Mouse (Mus musculus) bone marrow, adult 2 months (tissue): ENCODE data around the gene Pi4kb. TPM values are rescaled to one million over a fixed set of nuclear protein-coding genes. Genes with fewer than 3 reads are reported as not detected.

ENCODE experiments used
- H3K27ac ChIP-seq: fragments of 200-500 bp; 2 replicates; pipeline ENCODE4 v1.5.1; 2012; ENCODE audit warnings: low read depth, mild to moderate bottlenecking, control low read depth, inconsistent platforms, low read length; ENCODE audit not compliant: control insufficient read depth, poor library complexity, insufficient read depth
- H3K4me1 ChIP-seq: fragments of 200-500 bp; 2 replicates; pipeline ENCODE4 v1.6.1; 2011; ENCODE audit warnings: low read length; ENCODE audit not compliant: control insufficient read depth, insufficient read depth
- H3K4me3 ChIP-seq: fragments of 200-500 bp; replicated peaks from 2 replicates; pipeline ENCODE3; 2011; ENCODE audit warnings: mild to moderate bottlenecking, low read depth, low read length, control low read depth; ENCODE audit not compliant: control insufficient read depth
- CTCF ChIP-seq: fragments of 200-500 bp; IDR thresholded peaks from 2 replicates; pipeline ENCODE4 v1.5.1; 2011; ENCODE audit warnings: low read length, control low read depth; ENCODE audit not compliant: control insufficient read depth, insufficient read depth
- POLR2A ChIP-seq: fragments of 200-500 bp; IDR thresholded peaks from 2 replicates; pipeline ENCODE4 v1.6.1; 2011; ENCODE audit warnings: low read depth, mild to moderate bottlenecking, control low read depth, low read length, borderline replicate concordance; ENCODE audit not compliant: control insufficient read depth
- WGBS: fragments of 180-500 bp; shearing (Covaris S2); methylation state at CpG from one replicate; pipeline ENCODE4 v1.1.7; 2018; 5-methylcytosine and 5-hydroxymethylcytosine counted together
- polyA plus RNA-seq: library from polyadenylated mRNA; stranded (reverse); fragments of >200 nt; gene quantifications from 2 replicates; pipeline ENCODE4 v1.2.4, GENCODE M21; 2011; ENCODE audit warnings: low replicate concordance; ENCODE audit not compliant: missing spikeins, insufficient read depth, insufficient read length

The Pi4kb gene
- polyA plus RNA-seq, 1 experiment, result 63.2 TPM

GRCm38 (mm10) chr3:94958295-94958694, 16.2 kb upstream of the Pi4kb start:
- 82% methylated on average over 8 of the region's 8 CpGs for WGBS
- TF ChIP-seq CTCF (no peak), POLR2A (no peak)
- no peak overlapping the region for H3K27ac ChIP-seq

DNA sequence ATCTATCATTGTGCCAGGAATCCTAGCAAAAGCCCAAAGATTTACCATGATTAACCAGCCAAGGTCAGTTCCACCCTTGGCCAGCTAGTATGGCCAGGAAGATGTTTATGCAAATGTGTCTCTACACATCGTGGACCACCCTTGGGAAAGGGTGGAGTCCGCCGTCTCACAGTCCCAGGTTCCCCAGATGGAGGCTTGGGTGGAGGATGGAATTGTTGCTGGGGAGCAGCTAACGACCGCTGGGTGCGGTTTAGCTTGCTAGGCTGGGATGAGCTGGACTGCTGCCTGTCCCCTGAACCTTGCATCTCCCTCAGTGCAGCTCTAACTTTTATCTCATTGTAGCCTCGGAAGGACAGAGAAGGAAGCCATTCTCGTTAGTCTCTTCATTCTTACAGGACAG, 14.7 kb upstream of the Pi4kb start:
- no peak for TF ChIP-seq CTCF
- no peak for TF ChIP-seq POLR2A
- no peaks in the 10 kb centered on the region; the same call in 1 of the 2 replicates for H3K4me1 ChIP-seq
- no peak overlapping the region for H3K4me3 ChIP-seq
- 69% methylated on average over 8 of the region's 8 CpGs for WGBS
- no peak overlapping the region for H3K27ac ChIP-seq

More at GRCm38 (mm10) chr3:94958295-94958694, 16.2 kb upstream of the Pi4kb start:
- Histone ChIP-seq H3K4me1 (no peaks in the 10 kb centered on the region; the same call in 1 of the 2 replicates), H3K4me3 (no peak overlapping the region)

DNA sequence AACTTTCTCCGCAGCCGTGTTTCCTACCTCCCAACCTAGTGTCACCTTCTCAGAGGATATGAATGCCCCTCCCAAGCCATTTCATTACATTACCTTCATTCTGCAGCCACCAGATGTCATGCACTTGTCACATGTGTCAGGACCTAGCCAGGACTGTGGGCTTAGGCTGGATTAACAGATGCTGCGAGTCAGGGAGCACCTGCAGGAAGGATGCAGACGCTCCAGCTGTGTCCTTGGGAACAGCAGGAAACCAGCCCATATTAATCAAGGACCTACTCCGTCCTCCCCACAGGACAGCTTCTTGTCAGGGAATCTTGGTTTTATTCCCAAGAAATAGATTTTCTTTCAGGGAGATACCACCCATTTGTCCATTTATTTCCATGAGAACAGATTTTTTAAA, 14.2 kb upstream of the Pi4kb start:
- 83% methylated on average over 5 of the region's 5 CpGs for WGBS
- H3K27ac ChIP-seq, result no peak overlapping the region
- no peaks in the 10 kb centered on the region; the same call in 1 of the 2 replicates for H3K4me1 ChIP-seq
- TF ChIP-seq POLR2A (no peak), CTCF (no peak)
- no peak overlapping the region for H3K4me3 ChIP-seq

- 76% methylated on average over 1 of the region's 1 CpGs for WGBS
- peak overlapping the region; percentile 12; the same call in 1 of the 2 replicates for H3K27ac ChIP-seq
- TF ChIP-seq CTCF (no peak), POLR2A (no peak)
Measured at GRCm38 (mm10) chr3:94964989-94965388, 9.5 kb upstream of the Pi4kb start.

GRCm38 (mm10) chr3:94965878-94966277, 8.7 kb upstream of the Pi4kb start:
- TF ChIP-seq CTCF (no peak), POLR2A (no peak)
- H3K27ac ChIP-seq, result peak overlapping the region; percentile 66
- H3K4me3 ChIP-seq, result no peak overlapping the region

More at GRCm38 (mm10) chr3:94964989-94965388, 9.5 kb upstream of the Pi4kb start:
- Histone ChIP-seq H3K4me3 (no peak overlapping the region), H3K4me1 (peaks cover 3% of the 10 kb centered on the region; the same call in 1 of the 2 replicates)

DNA sequence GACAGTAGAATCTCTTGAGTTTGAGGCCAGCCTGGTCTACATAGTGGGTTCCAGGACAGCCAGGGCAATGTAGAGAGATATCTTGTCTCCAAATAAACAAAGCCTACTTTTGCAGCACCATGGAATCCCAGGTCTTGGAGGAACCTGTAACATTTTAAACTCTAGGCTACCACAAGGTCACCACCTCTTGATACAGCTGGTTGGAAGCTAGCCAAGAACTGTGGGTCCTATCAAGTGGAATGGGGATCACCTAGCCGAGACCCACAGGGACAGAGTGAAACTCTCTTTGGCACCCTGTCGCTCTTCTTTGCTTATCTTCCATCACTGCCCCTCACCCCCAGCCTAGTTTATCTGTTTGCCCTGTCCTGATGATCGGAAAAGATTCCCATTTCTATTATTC, 2.0 kb upstream of the Pi4kb start:
- Histone ChIP-seq H3K27ac (no peak overlapping the region), H3K4me1 (no peaks in the 10 kb centered on the region; the same call in 1 of the 2 replicates), H3K4me3 (no peak overlapping the region)
- TF ChIP-seq POLR2A, result no peak
- no peak for TF ChIP-seq CTCF
- 65% methylated on average over 3 of the region's 3 CpGs for WGBS

More at GRCm38 (mm10) chr3:94965878-94966277, 8.7 kb upstream of the Pi4kb start:
- WGBS, result 58% methylated on average over 1 of the region's 1 CpGs
- peaks cover 3% of the 10 kb centered on the region; the same call in 1 of the 2 replicates for H3K4me1 ChIP-seq

- Histone ChIP-seq H3K4me3 (no peak overlapping the region), H3K4me1 (no peaks in the 10 kb centered on the region; the same call in 1 of the 2 replicates), H3K27ac (no peak overlapping the region)
- 77% methylated on average over 5 of the region's 5 CpGs for WGBS
- TF ChIP-seq CTCF (no peak), POLR2A (no peak)
Measured at GRCm38 (mm10) chr3:94973620-94974019, 911 bp upstream of the Pi4kb start.

- Histone ChIP-seq H3K4me1 (no peaks in the 10 kb centered on the region; the same call in 1 of the 2 replicates), H3K27ac (no peak overlapping the region), H3K4me3 (peak overlapping the region; percentile 75)
- TF ChIP-seq CTCF (no peak), POLR2A (no peak)
- WGBS, result 25% methylated on average over 9 of the region's 9 CpGs
Measured at GRCm38 (mm10) chr3:94974026-94974527, 454 bp upstream of the Pi4kb start.
